Mouse (Mus musculus) liver, embryonic 12.5 days (tissue): ENCODE results near the gene Tnfrsf23. TPM values are rescaled to one million over a fixed set of nuclear protein-coding genes. Genes with fewer than 3 reads are reported as not detected.

Experiments
- ATAC-seq: fragments of 200-750 bp; cut with Nextera tagmentation; 2 replicates; pipeline ENCODE4 v1.8.0; 2017; ENCODE audit warnings: moderate number of reproducible peaks, mild to moderate bottlenecking, moderate library complexity
- H3K27ac ChIP-seq: fragments of 300-500 bp; sonication (generic); 2 replicates; pipeline ENCODE4 v1.5.1; 2016; ENCODE audit warnings: mild to moderate bottlenecking
- H3K27me3 ChIP-seq: fragments of 300-500 bp; sonication (generic); replicated peaks from 2 replicates; pipeline ENCODE4 v1.6.1; 2016; ENCODE audit warnings: mild to moderate bottlenecking, moderate library complexity
- H3K36me3 ChIP-seq: fragments of 300-500 bp; sonication (generic); 2 replicates; pipeline ENCODE4 v1.6.1; 2016; ENCODE audit warnings: mild to moderate bottlenecking, moderate library complexity
- H3K4me1 ChIP-seq: fragments of 300-500 bp; sonication (generic); 2 replicates; pipeline ENCODE4 v1.6.1; 2016
- H3K4me2 ChIP-seq: fragments of 300-500 bp; sonication (generic); 2 replicates; pipeline ENCODE4 v1.6.1; 2016; ENCODE audit warnings: mild to moderate bottlenecking, moderate library complexity
- H3K4me3 ChIP-seq: fragments of 300-500 bp; sonication (generic); 2 replicates; pipeline ENCODE4 v1.5.1; 2016; ENCODE audit warnings: mild to moderate bottlenecking, moderate library complexity
- H3K9ac ChIP-seq: fragments of 300-500 bp; sonication (generic); 2 replicates; pipeline ENCODE4 v1.6.1; 2016; ENCODE audit warnings: mild to moderate bottlenecking, moderate library complexity
- H3K9me3 ChIP-seq: fragments of 300-500 bp; sonication (generic); replicated peaks from 2 replicates; pipeline ENCODE4 v1.6.1; 2016; ENCODE audit warnings: mild to moderate bottlenecking, moderate library complexity
- WGBS: fragments of 180-500 bp; shearing (Covaris S2); methylation state at CpG from one replicate; pipeline ENCODE4 v1.1.7; 2016; ENCODE audit not compliant: insufficient replicate concordance; 5-methylcytosine and 5-hydroxymethylcytosine counted together
- polyA plus RNA-seq: library from polyadenylated mRNA; unstranded; fragments of >200 nt; fragmentation: Nextera tagmentation; extraction: Ambion mirVana; gene quantifications from 2 replicates; pipeline ENCODE4 v1.2.1, GENCODE M21; 2016

Gene Tnfrsf23
- polyA plus RNA-seq = 0.14 and 0.16 TPM in 2 replicates

DNA sequence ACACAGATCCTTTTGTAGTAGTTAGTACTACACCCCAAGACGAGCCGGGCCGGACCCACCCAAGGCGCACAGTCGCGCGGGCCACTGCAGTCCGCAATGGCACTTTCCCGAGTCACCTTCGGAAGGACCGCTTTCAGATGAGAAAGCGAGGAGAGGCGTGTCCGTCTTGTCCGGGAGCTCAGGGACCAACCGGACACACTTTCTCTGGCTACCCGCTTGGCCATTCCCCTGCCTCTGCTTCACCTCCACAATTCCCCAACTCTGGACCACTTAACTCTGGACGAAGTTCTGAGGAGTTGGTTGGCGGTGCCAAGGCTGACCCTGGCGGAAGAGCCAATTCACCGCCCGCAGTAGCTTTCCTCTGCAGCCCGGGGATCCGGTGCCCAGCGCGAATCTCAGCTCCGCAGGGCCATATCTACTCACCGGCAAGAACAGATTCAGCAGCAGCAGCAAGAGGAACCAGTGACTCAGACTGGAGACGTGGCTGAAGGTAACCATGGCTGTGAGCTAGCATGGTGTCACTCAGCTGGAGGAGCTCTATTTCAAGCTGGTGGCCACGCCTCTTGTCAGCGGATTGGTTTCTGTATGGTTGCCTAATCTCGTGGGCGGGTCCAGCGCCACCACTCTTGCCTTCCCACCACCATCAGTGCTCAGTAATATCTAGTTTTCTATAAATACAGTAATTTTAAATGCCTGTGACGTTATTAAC, at the start of gene Tnfrsf23:
Tnfrsf23 (minus strand) TSS at position 514 of the 709 bp plus-strand sequence.
- H3K36me3 ChIP-seq = no peaks in the 10 kb centered on the region
- no peaks in the 10 kb centered on the region for H3K9me3 ChIP-seq
- peak; percentile 82 for ATAC-seq
- peaks cover 17% of the 10 kb centered on the region for H3K27me3 ChIP-seq
- no peaks in the 10 kb centered on the region for H3K4me1 ChIP-seq
- peak within 1 kb of the TSS; percentile 66 for H3K4me2 ChIP-seq
- no peak within 1 kb of the TSS for H3K9ac ChIP-seq
- H3K27ac ChIP-seq = no peak within 1 kb of the TSS
- H3K4me3 ChIP-seq = peak within 1 kb of the TSS; percentile 40
- WGBS = 3% methylated on average over 35 of the region's 35 CpGs

DNA sequence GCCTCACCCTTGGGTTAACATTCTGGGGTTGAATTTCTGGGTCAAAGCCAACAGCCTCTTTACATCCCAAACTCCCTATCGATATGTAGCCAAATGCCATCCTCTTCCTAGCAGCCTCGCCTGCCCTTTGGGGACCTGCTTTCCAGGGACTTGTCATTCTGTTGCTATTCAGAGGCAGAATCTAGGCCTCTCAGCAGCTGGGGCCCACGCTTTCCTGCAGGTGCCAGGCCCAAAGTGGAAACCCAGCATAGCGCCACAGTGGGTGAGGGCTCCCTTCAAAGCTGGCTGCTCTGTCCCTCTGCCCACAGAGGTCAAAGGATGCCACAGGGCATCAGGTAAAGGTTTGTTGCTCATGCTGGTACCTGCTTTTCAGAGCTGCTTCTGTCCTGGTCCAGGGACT, 48.1 kb upstream of the Tnfrsf23 start:
- Histone ChIP-seq H3K9me3 (no peaks in the 10 kb centered on the region), H3K27me3 (peaks cover 6% of the 10 kb centered on the region), H3K4me3 (no peak overlapping the region), H3K4me1 (no peaks in the 10 kb centered on the region), H3K4me2 (no peak overlapping the region), H3K36me3 (no peaks in the 10 kb centered on the region), H3K27ac (no peak overlapping the region), H3K9ac (no peak overlapping the region)
- 57% methylated on average over 4 of the region's 4 CpGs for WGBS
- ATAC-seq = no peak

- no peak overlapping the region for H3K4me3 ChIP-seq
- H3K9ac ChIP-seq = no peak overlapping the region
- no peak for ATAC-seq
- 64% methylated on average over 10 of the region's 10 CpGs for WGBS
- no peaks in the 10 kb centered on the region for H3K36me3 ChIP-seq
- no peak overlapping the region for H3K27ac ChIP-seq
- H3K9me3 ChIP-seq = no peaks in the 10 kb centered on the region
- H3K27me3 ChIP-seq = no peaks in the 10 kb centered on the region; the same call in none of the 2 replicates
- no peak overlapping the region for H3K4me2 ChIP-seq
- no peaks in the 10 kb centered on the region for H3K4me1 ChIP-seq
Observed at GRCm38 (mm10) chr7:143729886-143730285, 44.2 kb upstream of the Tnfrsf23 start.

DNA sequence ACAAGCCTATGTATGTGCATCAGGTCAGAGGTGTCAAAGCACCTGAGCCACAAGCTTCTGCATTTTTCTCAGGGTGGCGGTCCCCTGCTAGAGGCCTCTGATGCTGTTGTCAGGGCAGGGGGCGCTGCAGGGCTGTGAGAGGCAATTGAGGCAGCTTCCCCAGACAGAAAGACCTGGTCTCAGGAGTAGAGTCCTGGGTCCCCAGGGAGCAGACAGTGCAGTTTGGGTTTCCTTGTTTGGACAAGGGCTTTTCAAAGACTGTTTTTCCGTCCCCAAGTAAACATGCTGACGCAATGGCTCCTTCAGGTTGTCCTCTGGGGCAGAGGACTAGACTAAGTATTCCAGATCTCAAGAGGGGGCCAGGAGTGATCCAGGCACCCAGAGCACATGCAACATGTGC, 40.7 kb upstream of the Tnfrsf23 start:
- Histone ChIP-seq H3K4me1 (no peaks in the 10 kb centered on the region), H3K4me3 (no peak overlapping the region), H3K4me2 (no peak overlapping the region), H3K27me3 (no peaks in the 10 kb centered on the region; the same call in 1 of the 2 replicates), H3K27ac (no peak overlapping the region), H3K9me3 (no peaks in the 10 kb centered on the region), H3K9ac (no peak overlapping the region), H3K36me3 (no peaks in the 10 kb centered on the region)
- no peak for ATAC-seq
- 65% methylated on average over 4 of the region's 4 CpGs for WGBS

DNA sequence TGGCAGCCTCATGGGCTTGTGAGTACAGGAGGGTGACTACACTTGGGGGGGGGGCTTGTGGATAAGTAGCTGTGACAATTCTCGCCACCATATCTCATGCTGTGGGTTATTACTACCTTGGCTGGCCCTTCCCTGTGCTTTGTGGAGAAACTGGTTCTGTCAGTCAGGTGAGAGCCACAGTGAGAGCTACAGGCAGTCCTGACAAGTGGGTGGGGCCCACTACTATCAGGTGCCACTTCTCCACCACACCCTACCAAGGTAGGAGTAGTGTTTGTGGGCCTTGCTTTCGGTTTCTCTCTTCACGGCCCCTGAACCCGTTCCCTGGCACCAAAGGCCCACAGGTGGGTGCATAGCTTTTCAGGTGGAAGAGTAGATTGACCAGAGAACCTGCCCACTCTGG, 38.2 kb upstream of the Tnfrsf23 start:
- no peak overlapping the region for H3K4me2 ChIP-seq
- no peak overlapping the region for H3K4me3 ChIP-seq
- no peaks in the 10 kb centered on the region for H3K4me1 ChIP-seq
- H3K27ac ChIP-seq = no peak overlapping the region
- H3K9ac ChIP-seq = no peak overlapping the region
- no peaks in the 10 kb centered on the region for H3K9me3 ChIP-seq
- H3K36me3 ChIP-seq = no peaks in the 10 kb centered on the region
- 61% methylated on average over 4 of the region's 4 CpGs for WGBS
- ATAC-seq = no peak
- H3K27me3 ChIP-seq = no peaks in the 10 kb centered on the region; the same call in 1 of the 2 replicates

GRCm38 (mm10) chr7:143722646-143723045, 37.0 kb upstream of the Tnfrsf23 start:
- no peak overlapping the region for H3K4me3 ChIP-seq
- no peaks in the 10 kb centered on the region for H3K9me3 ChIP-seq
- H3K4me1 ChIP-seq = no peaks in the 10 kb centered on the region
- no peaks in the 10 kb centered on the region for H3K36me3 ChIP-seq
- no peak overlapping the region for H3K27ac ChIP-seq
- H3K27me3 ChIP-seq = no peaks in the 10 kb centered on the region; the same call in 1 of the 2 replicates
- WGBS = 64% methylated on average over 5 of the region's 5 CpGs
- no peak for ATAC-seq
- H3K4me2 ChIP-seq = no peak overlapping the region
- no peak overlapping the region for H3K9ac ChIP-seq

- H3K27ac ChIP-seq = no peak overlapping the region
- H3K4me3 ChIP-seq = no peak overlapping the region
- no peaks in the 10 kb centered on the region for H3K4me1 ChIP-seq
- H3K9ac ChIP-seq = no peak overlapping the region
- H3K4me2 ChIP-seq = no peak overlapping the region
- H3K36me3 ChIP-seq = no peaks in the 10 kb centered on the region
- ATAC-seq = no peak
- WGBS = 33% methylated on average over 1 of the region's 1 CpGs
- no peaks in the 10 kb centered on the region for H3K27me3 ChIP-seq
- no peaks in the 10 kb centered on the region for H3K9me3 ChIP-seq
Observed at GRCm38 (mm10) chr7:143717811-143718210, 32.1 kb upstream of the Tnfrsf23 start.

- no peak overlapping the region for H3K4me3 ChIP-seq
- H3K9ac ChIP-seq = no peak overlapping the region
- ATAC-seq = no peak
- H3K27me3 ChIP-seq = no peaks in the 10 kb centered on the region
- no peak overlapping the region for H3K27ac ChIP-seq
- H3K4me1 ChIP-seq = no peaks in the 10 kb centered on the region
- H3K9me3 ChIP-seq = no peaks in the 10 kb centered on the region
- 36% methylated on average over 4 of the region's 4 CpGs for WGBS
- 0 out of 2 replicates have a peak, but pooled peaks cover 3% of the 10 kb centered on the region for H3K36me3 ChIP-seq
- no peak overlapping the region for H3K4me2 ChIP-seq
Observed at GRCm38 (mm10) chr7:143713421-143713820, 27.7 kb upstream of the Tnfrsf23 start.

GRCm38 (mm10) chr7:143712771-143713348, 27.2 kb upstream of the Tnfrsf23 start:
- Histone ChIP-seq H3K4me1 (no peaks in the 10 kb centered on the region), H3K9me3 (no peaks in the 10 kb centered on the region), H3K27ac (no peak overlapping the region), H3K36me3 (0 out of 2 replicates have a peak, but pooled peaks cover 3% of the 10 kb centered on the region), H3K4me3 (no peak overlapping the region), H3K27me3 (no peaks in the 10 kb centered on the region), H3K4me2 (no peak overlapping the region), H3K9ac (no peak overlapping the region)
- WGBS = 45% methylated on average over 8 of the region's 8 CpGs
- ATAC-seq = no peak

- ATAC-seq = no peak
- no peak overlapping the region for H3K9ac ChIP-seq
- no peak overlapping the region for H3K27ac ChIP-seq
Observed at GRCm38 (mm10) chr7:143712023-143712422, 26.4 kb upstream of the Tnfrsf23 start.

DNA sequence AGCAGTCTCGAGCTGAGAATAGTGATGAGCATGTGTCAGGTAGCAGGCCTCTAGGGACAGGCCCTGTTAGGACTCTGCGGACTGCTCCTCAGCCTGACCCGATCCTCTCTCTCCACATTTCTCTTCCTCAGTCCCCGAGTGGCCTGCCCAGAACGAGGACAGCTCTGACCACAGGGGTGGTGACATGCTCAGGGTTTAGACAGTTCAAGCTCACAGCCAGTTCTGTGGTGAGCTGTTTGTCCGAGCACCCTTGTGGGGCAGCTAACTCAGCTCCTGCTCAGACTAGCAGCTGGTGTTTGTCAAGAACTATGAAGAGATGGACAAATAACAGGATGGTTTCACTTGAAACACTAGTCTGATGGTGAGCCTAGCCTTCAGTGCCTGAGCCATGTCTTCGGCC, 25.7 kb upstream of the Tnfrsf23 start:
- 68% methylated on average over 7 of the region's 7 CpGs for WGBS
- Histone ChIP-seq H3K4me2 (no peak overlapping the region), H3K27me3 (no peaks in the 10 kb centered on the region), H3K36me3 (0 out of 2 replicates have a peak, but pooled peaks cover 3% of the 10 kb centered on the region), H3K27ac (no peak overlapping the region), H3K4me1 (no peaks in the 10 kb centered on the region), H3K9ac (no peak overlapping the region), H3K4me3 (no peak overlapping the region), H3K9me3 (no peaks in the 10 kb centered on the region)
- ATAC-seq = no peak

More at GRCm38 (mm10) chr7:143712023-143712422, 26.4 kb upstream of the Tnfrsf23 start:
- WGBS = 65% methylated on average over 4 of the region's 4 CpGs
- H3K9me3 ChIP-seq = no peaks in the 10 kb centered on the region
- no peaks in the 10 kb centered on the region for H3K4me1 ChIP-seq
- no peak overlapping the region for H3K4me3 ChIP-seq
- H3K36me3 ChIP-seq = 0 out of 2 replicates have a peak, but pooled peaks cover 3% of the 10 kb centered on the region
- no peaks in the 10 kb centered on the region for H3K27me3 ChIP-seq
- no peak overlapping the region for H3K4me2 ChIP-seq

DNA sequence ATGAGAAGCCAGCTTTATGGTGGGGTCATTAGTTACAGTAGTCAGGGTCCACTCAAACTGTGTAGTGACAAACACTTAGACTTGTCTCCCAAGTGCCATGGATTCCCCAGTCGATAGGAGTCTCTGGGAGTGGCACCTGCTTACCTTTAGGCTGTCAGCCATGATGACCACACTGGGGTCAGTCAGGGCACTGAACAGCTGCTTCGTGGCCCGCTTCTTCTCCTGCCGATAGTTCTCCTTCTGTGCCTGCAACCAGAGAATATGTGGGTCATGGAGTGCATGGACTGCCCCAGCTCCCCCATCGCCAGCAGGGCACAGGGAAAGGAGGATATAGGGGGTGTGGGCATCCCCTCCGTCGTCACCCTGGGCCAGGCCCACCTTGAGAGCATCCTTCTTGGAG, 23.7 kb upstream of the Tnfrsf23 start:
- no peaks in the 10 kb centered on the region for H3K9me3 ChIP-seq
- H3K4me3 ChIP-seq = no peak overlapping the region
- no peaks in the 10 kb centered on the region for H3K4me1 ChIP-seq
- H3K4me2 ChIP-seq = no peak overlapping the region
- 0 out of 2 replicates have a peak, but pooled peaks cover 3% of the 10 kb centered on the region for H3K36me3 ChIP-seq
- H3K9ac ChIP-seq = no peak overlapping the region
- H3K27me3 ChIP-seq = no peaks in the 10 kb centered on the region
- no peak for ATAC-seq
- 72% methylated on average over 7 of the region's 7 CpGs for WGBS
- no peak overlapping the region for H3K27ac ChIP-seq
